In genomic region chr4:129230926-129231325, GRCm38 (mm10) we compare ENCODE assay signal across 18 mouse cellular contexts. TPM values are rescaled to one million over a fixed set of nuclear protein-coding genes. Genes with fewer than 3 reads are reported as not detected.
A peak's percentile ranks its signal among the peaks of the same experiment; 100 is the strongest.
DNase-seq lines count a peak whose midpoint lies in the region; ATAC-seq and TF ChIP-seq lines count a peak whose summit lies in the region.
"Had no signal": no experiment of that assay in that cellular context is flagged by ENCODE, and none has a peak within 500 bp of the region (broad histone marks: within the 10 kb centered on the region; RNA-seq: fewer than 3 reads in every experiment).

No protein-coding gene starts in this region.

- in situ Hi-C loops in ES-E14 (cut with MboI; ENCODE audit: low sequenced_read_pairs in 2 of 2, unreplicated experiment in 2 of 2) = no loop called here

- no peaks in the 10 kb centered on the region for H3K36me3 ChIP-seq in limb, embryonic 15.5 days
- H3K36me3 ChIP-seq in limb, embryonic 10.5 days = no peaks in the 10 kb centered on the region
- peaks cover 5% of the 10 kb centered on the region; the same call in 1 of the 2 replicates for H3K36me3 ChIP-seq in ES-E14 (ENCODE audit: control insufficient read depth, insufficient read depth, low read length, poor library complexity, severe bottlenecking)
- no peaks in the 10 kb centered on the region for H3K36me3 ChIP-seq in stomach, embryonic 16.5 days (ENCODE audit: control insufficient read depth, insufficient read depth, low read length)
- H3K36me3 ChIP-seq: heart, embryonic 12.5 days; hindbrain, embryonic 15.5 days; midbrain, embryonic 13.5 days; neural tube, embryonic 15.5 days had no signal

- H3K27ac ChIP-seq in limb, embryonic 15.5 days = peak overlapping the region; percentile 75; the same call in 1 of the 2 replicates
- H3K27ac ChIP-seq in limb, embryonic 10.5 days = no peak overlapping the region
- H3K27ac ChIP-seq in ES-E14 (ENCODE audit: insufficient read depth, low read depth, low read length, poor library complexity, severe bottlenecking) = peak overlapping the region; percentile 95
- peak overlapping the region; percentile 98 for H3K27ac ChIP-seq in stomach, embryonic 16.5 days (ENCODE audit: low read length)
- H3K27ac ChIP-seq: hindbrain, embryonic 15.5 days; limb, embryonic 12.5 days; midbrain, embryonic 13.5 days; neural tube, embryonic 15.5 days had no signal

- H3K27me3 ChIP-seq in limb, embryonic 15.5 days = no peaks in the 10 kb centered on the region
- H3K27me3 ChIP-seq in limb, embryonic 10.5 days (ENCODE audit: low read depth, poor library complexity, severe bottlenecking) = peaks cover 42% of the 10 kb centered on the region
- peaks cover 4% of the 10 kb centered on the region; the same call in 1 of the 2 replicates for H3K27me3 ChIP-seq in stomach, embryonic 16.5 days (ENCODE audit: control insufficient read depth, insufficient read depth, low read length)
- H3K27me3 ChIP-seq: hindbrain, embryonic 15.5 days; midbrain, embryonic 13.5 days; neural tube, embryonic 15.5 days had no signal

- H3K4me2 ChIP-seq in limb, embryonic 15.5 days = no peak overlapping the region
- peak overlapping the region; percentile 49; the same call in 1 of the 2 replicates for H3K4me2 ChIP-seq in stomach, embryonic 16.5 days (ENCODE audit: low read depth, low read length)
- H3K4me2 ChIP-seq: heart, embryonic 12.5 days; hindbrain, embryonic 15.5 days; limb, embryonic 12.5 days; midbrain, embryonic 13.5 days; neural tube, embryonic 15.5 days had no signal

- no peak overlapping the region for H3K4me3 ChIP-seq in limb, embryonic 15.5 days
- H3K4me3 ChIP-seq in limb, embryonic 10.5 days = no peak overlapping the region
- H3K4me3 ChIP-seq in ES-E14 (ENCODE audit: insufficient read depth in 1 of 2, low read depth in 1 of 2, low read length in 2 of 2, poor library complexity in 1 of 2, severe bottlenecking in 1 of 2) = peak overlapping the region; percentile 59
- H3K4me3 ChIP-seq in stomach, embryonic 16.5 days (replicated peaks; ENCODE audit: low read length) = no peak overlapping the region
- H3K4me3 ChIP-seq: forebrain, embryonic 10.5 days; heart, embryonic 12.5 days; hindbrain, embryonic 15.5 days; limb, embryonic 12.5 days; midbrain, embryonic 13.5 days; myocyte; neural tube, embryonic 15.5 days had no signal

- peaks cover 60% of the 10 kb centered on the region for H3K4me1 ChIP-seq in limb, embryonic 15.5 days
- peaks cover 49% of the 10 kb centered on the region for H3K4me1 ChIP-seq in limb, embryonic 10.5 days
- H3K4me1 ChIP-seq in ES-E14 (ENCODE audit: control insufficient read depth in 2 of 2, insufficient read depth in 2 of 2, low read length in 2 of 2, poor library complexity in 1 of 2) = peaks cover 14 to 37% of the 10 kb centered on the region in 2 experiments
- H3K4me1 ChIP-seq in stomach, embryonic 16.5 days (ENCODE audit: control insufficient read depth, insufficient read depth, low read length) = peaks cover 64% of the 10 kb centered on the region

- ATAC-seq in limb, embryonic 15.5 days (ENCODE audit: insufficient number of reproducible peaks, low FRiP score, low TSS enrichment, low read depth) = no peak
- no peak for ATAC-seq in stomach, embryonic 16.5 days (ENCODE audit: insufficient read depth, low FRiP score)
- ATAC-seq: midbrain, embryonic 13.5 days had no signal

- no peak overlapping the region for H3K9ac ChIP-seq in limb, embryonic 15.5 days
- peak overlapping the region; percentile 55; the same call in 1 of the 2 replicates for H3K9ac ChIP-seq in ES-E14 (ENCODE audit: insufficient read depth, low read depth, low read length, poor library complexity, severe bottlenecking)
- H3K9ac ChIP-seq in stomach, embryonic 16.5 days (ENCODE audit: low read length) = peak overlapping the region; percentile 66
- H3K9ac ChIP-seq: heart, embryonic 12.5 days; hindbrain, embryonic 15.5 days; limb, embryonic 12.5 days; midbrain, embryonic 13.5 days; neural tube, embryonic 15.5 days had no signal

- intact Hi-C loops in heart, postnatal 14 days (cut with DNase I) = no loop called here

- DNase-seq in limb, embryonic 10.5 days (ENCODE audit: low spot score) = no peak
- peak; percentile 74 for DNase-seq in ES-E14 (ENCODE audit: low read depth, low spot score)
- DNase-seq in ZHBTc4 (ENCODE audit: low read depth, low spot score) = peak; percentile 93
- DNase-seq in urinary bladder, postnatal 14 days (ENCODE audit: low spot score) = no peak
- DNase-seq in heart, postnatal 14 days = no peak
- DNase-seq: heart, postnatal 36 days; layer of hippocampus, adult 9-11 months; lung, postnatal 4 days; thymus, adult 2 months had no signal

- WGBS in limb, embryonic 15.5 days = 65% methylated on average over 8 of the region's 8 CpGs
- WGBS in limb, embryonic 10.5 days = 65% methylated on average over 8 of the region's 8 CpGs
- WGBS in stomach, embryonic 16.5 days = 50% methylated on average over 8 of the region's 8 CpGs

- H3K9me3 ChIP-seq in limb, embryonic 15.5 days = no peaks in the 10 kb centered on the region
- H3K9me3 ChIP-seq in limb, embryonic 10.5 days (replicated peaks) = no peaks in the 10 kb centered on the region
- H3K9me3 ChIP-seq in ES-E14 (ENCODE audit: control insufficient read depth, insufficient read depth, low read depth, low read length) = no peaks in the 10 kb centered on the region
- H3K9me3 ChIP-seq in stomach, embryonic 16.5 days (replicated peaks; ENCODE audit: control insufficient read depth, low read length) = no peaks in the 10 kb centered on the region
- H3K9me3 ChIP-seq: forebrain, embryonic 10.5 days; heart, embryonic 12.5 days; hindbrain, embryonic 15.5 days; limb, embryonic 12.5 days; midbrain, embryonic 13.5 days; neural tube, embryonic 15.5 days had no signal

TF ChIP-seq in ES-E14, 5 proteins besides CTCF, POLR2A, EP300 and RAD21:
- TF ChIP-seq HCFC1 (IDR thresholded peaks at IDR 0.05; ENCODE audit: borderline replicate concordance, insufficient read depth, low read length) = no peak
- TF ChIP-seq ZNF384 (IDR thresholded peaks at IDR 0.05; ENCODE audit: low read depth, low read length) = no peak
- TF ChIP-seq MAFK (IDR thresholded peaks at IDR 0.05; ENCODE audit: insufficient read depth, low read depth, low read length) = no peak
- TF ChIP-seq ZC3H11A (IDR thresholded peaks at IDR 0.05; ENCODE audit: borderline replicate concordance, low read depth, low read length) = no peak
- TF ChIP-seq CHD2 (IDR thresholded peaks at IDR 0.05; ENCODE audit: low read depth, low read length) = no peak

RNA-seq across cellular contexts. Expression of gene C77080, which starts 30.3 kb away (rescaled TPM):
- polyA plus RNA-seq in limb, embryonic 15.5 days (2015; fragmentation: Nextera tagmentation; extraction: Ambion mirVana) = 9.6 and 11.6 TPM in 2 replicates
- polyA plus RNA-seq in limb, embryonic 10.5 days (2016; fragmentation: Nextera tagmentation; extraction: Ambion mirVana) = 4.0 and 4.1 TPM in 2 replicates
- total RNA-seq in ES-E14 (2012; rRNA removed) = 14.4 and 22.5 TPM in 2 replicates
- polyA plus RNA-seq in stomach, embryonic 16.5 days (2015; fragmentation: Nextera tagmentation; extraction: Ambion mirVana) = 8.2 and 8.5 TPM in 2 replicates
- total RNA-seq in heart, postnatal 14 days (2021) = 1 to 10 TPM; 4.8 to 5.7 TPM

RNA-seq across cellular contexts. Expression of gene Yars, which starts 41.4 kb away (rescaled TPM):
- polyA plus RNA-seq in limb, embryonic 15.5 days (2015; fragmentation: Nextera tagmentation; extraction: Ambion mirVana) = 80.5 and 82.6 TPM in 2 replicates
- 98.9 and 103 TPM in 2 replicates for polyA plus RNA-seq in limb, embryonic 10.5 days (2016; fragmentation: Nextera tagmentation; extraction: Ambion mirVana)
- 125 and 136 TPM in 2 replicates for total RNA-seq in ES-E14 (2012; rRNA removed)
- polyA plus RNA-seq in stomach, embryonic 16.5 days (2015; fragmentation: Nextera tagmentation; extraction: Ambion mirVana) = 72.9 and 80.0 TPM in 2 replicates
- 10 to 100 TPM; 26.5 to 30.5 TPM for total RNA-seq in heart, postnatal 14 days (2021)

RNA-seq across cellular contexts. Expression of gene S100pbp, which starts 41.4 kb away (rescaled TPM):
- 16.5 and 18.8 TPM in 2 replicates for polyA plus RNA-seq in limb, embryonic 15.5 days (2015; fragmentation: Nextera tagmentation; extraction: Ambion mirVana)
- polyA plus RNA-seq in limb, embryonic 10.5 days (2016; fragmentation: Nextera tagmentation; extraction: Ambion mirVana) = 29.7 and 34.5 TPM in 2 replicates
- total RNA-seq in ES-E14 (2012; rRNA removed) = 25.5 and 25.7 TPM in 2 replicates
- 13.0 and 13.1 TPM in 2 replicates for polyA plus RNA-seq in stomach, embryonic 16.5 days (2015; fragmentation: Nextera tagmentation; extraction: Ambion mirVana)
- 10 to 100 TPM; 16.7 to 17.7 TPM for total RNA-seq in heart, postnatal 14 days (2021)

RNA-seq across cellular contexts. Expression of gene Sync, which starts 56.5 kb away (rescaled TPM):
- 5.0 and 9.6 TPM in 2 replicates for polyA plus RNA-seq in limb, embryonic 15.5 days (2015; fragmentation: Nextera tagmentation; extraction: Ambion mirVana)
- 0.36 and 0.39 TPM in 2 replicates for polyA plus RNA-seq in limb, embryonic 10.5 days (2016; fragmentation: Nextera tagmentation; extraction: Ambion mirVana)
- total RNA-seq in ES-E14 (2012; rRNA removed) = 2.0 and 2.1 TPM in 2 replicates
- polyA plus RNA-seq in stomach, embryonic 16.5 days (2015; fragmentation: Nextera tagmentation; extraction: Ambion mirVana) = 3.0 and 3.9 TPM in 2 replicates
- total RNA-seq in heart, postnatal 14 days (2021) = 10 to 100 TPM; 11.4 to 12.5 TPM

Comparison
In these comparisons a context has a peak if more than half of its experiments do, and no peak if none do; other contexts are left out.
1. H3K4me3 ChIP-seq: peak in ES-E14 (2 of 2); none in limb, embryonic 15.5 days (single experiment), limb, embryonic 10.5 days (single experiment) and stomach, embryonic 16.5 days (single experiment).
2. DNase-seq: peak in ES-E14 (single experiment) and ZHBTc4 (single experiment); none in limb, embryonic 10.5 days (single experiment), urinary bladder, postnatal 14 days (single experiment) and heart, postnatal 14 days (0 of 2).